Mouse (Mus musculus): ENCODE measurements around the gene Pphln1. TPM values are rescaled to one million over a fixed set of nuclear protein-coding genes. Genes with fewer than 3 reads are reported as not detected.

Pphln1 gene
- total RNA-seq, 2 experiments from 2014 or later = 20.3 to 21.6 TPM

DNA sequence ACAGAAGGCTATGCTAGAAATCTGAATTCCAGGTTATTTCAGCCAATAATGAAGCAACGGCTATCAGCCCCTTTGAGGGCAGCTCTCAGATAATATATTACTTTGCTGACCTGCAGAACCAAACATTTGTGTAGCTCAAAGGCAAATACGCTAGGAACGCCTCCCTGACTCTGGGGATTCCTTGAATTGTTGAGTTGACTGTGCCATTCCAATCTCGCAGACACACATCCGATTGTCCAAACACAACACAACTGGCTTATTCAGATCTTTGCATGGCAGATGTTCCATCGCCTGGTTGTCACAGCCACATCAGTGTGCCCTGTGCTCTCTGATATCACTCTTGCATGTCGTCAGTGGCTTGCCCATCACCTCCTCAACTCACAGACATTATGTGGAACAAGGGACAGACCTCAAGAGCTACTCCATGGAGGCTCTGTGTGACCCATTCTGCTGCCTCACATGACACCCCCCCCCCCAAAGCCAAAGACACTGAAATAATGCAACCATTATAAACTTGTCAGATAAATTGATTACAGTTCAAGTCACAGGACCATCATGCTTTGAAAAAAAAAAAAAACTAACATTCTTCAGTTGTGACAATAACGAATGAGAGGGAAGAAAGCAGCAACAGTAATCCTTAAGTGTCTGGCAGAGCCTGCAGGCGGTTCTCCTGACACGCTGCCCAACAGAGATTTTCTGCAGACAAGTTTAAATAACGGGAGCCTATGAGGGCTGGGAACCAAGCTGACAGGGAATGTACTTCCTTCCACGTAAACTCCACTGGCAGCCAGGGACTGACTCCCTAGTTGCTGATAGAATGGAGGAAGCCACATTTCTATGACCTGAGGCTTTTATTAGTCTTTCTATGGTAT lies 131.9 kb downstream of the Pphln1 start:
- intact Hi-C loops (cut with DNase I) = no loop called here
- peak in 1 of 2 experiments; percentile 23 for DNase-seq

GRCm38 (mm10) chr15:93530703-93531032 lies 132.5 kb downstream of the Pphln1 start:
- DNase-seq = no peak

DNA sequence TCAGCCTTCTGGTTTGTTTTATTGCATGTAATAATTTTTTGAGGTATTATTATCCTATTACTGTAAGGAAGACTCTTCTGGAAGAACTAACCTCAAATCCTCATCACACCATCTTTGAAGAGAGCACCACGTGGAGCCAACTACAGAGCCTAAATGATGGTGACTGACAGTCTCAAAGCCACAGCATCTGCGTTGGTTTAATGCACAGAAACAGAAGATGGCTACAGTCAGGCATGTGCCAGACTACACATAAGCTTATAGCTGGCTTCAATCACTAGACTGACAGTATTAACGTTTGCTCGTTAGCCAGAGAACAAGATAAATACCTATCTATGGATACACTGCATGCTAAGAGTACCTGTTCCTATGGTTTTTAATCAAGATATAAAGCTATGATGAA lies 138.0 kb downstream of the Pphln1 start:
- intact Hi-C loops (cut with DNase I) = no loop called here
- DNase-seq = no peak

More at GRCm38 (mm10) chr15:93530703-93531032, 132.5 kb downstream of the Pphln1 start:
- intact Hi-C loops (cut with DNase I) = no loop called here

GRCm38 (mm10) chr15:93537745-93538144 lies 139.6 kb downstream of the Pphln1 start:
- no peak for DNase-seq
- intact Hi-C loops (cut with DNase I) = no loop called here

- intact Hi-C loops (cut with DNase I) = no loop called here
- no peak for DNase-seq
Measured at GRCm38 (mm10) chr15:93538551-93539205, 140.5 kb downstream of the Pphln1 start.

DNA sequence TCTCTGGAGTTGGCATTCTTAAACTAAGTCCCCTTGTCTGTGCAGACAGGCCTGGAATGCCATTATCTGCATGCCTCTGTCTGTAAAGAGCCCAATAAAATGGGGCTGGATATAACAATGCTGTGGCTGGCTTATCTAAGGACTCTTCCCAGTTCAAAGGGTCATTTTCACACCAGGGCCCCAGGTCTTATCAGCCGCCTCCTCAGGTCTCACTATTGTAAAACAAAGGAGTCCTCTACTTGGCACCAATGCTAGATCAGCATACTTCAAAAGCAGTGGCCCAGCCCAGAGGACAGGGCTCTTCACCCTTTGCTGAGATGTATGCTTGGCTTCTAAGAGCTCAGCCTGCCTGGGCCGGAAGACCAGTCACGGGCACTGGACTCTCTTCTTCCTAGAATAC lies 141.3 kb downstream of the Pphln1 start:
- intact Hi-C loops (cut with DNase I) = no loop called here
- no peak for DNase-seq

Other genes starting within 250 kb of the Pphln1 start
- gene Gxylt1, start 123.2 kb upstream of the Pphln1 start, total RNA-seq (2021) = 10 to 100 TPM; 12.1 to 13.1 TPM
- gene Yaf2, start 61.4 kb upstream of the Pphln1 start, total RNA-seq (2021) = 10 to 100 TPM; 20.0 to 21.4 TPM
- gene Zcrb1, start within 50 bp of the Pphln1 start, total RNA-seq (2021) = 10 to 100 TPM; 69.5 to 72.8 TPM
- 10 to 100 TPM; 16.7 to 19.9 TPM for gene Prickle1, start 197.5 kb downstream of the Pphln1 start, total RNA-seq (2021)